Mouse (Mus musculus) CH12.LX (cell line): ENCODE results near the gene Slfn4. TPM values are rescaled to one million over a fixed set of nuclear protein-coding genes. Genes with fewer than 3 reads are reported as not detected.
"Not testable (repeated sequence)": the region's sequence is repeated elsewhere in the genome, so short reads cannot be mapped to it uniquely, and the experiment has no call there.

Source experiments
- DNase-seq: peaks from one replicate; pipeline ENCODE4 v3.0.0-alpha.2; 2013; ENCODE audit errors: extremely low read depth
- H3K27ac ChIP-seq: 2 replicates; pipeline ENCODE4 v1.5.1; 2012; ENCODE audit warnings: low read depth, mild to moderate bottlenecking, control low read depth, moderate library complexity; ENCODE audit not compliant: insufficient read depth
- H3K27me3 ChIP-seq: replicated peaks from 2 replicates; pipeline ENCODE3; 2012; ENCODE audit warnings: inconsistent platforms
- H3K36me3 ChIP-seq, 2 experiments: replicated peaks in 1 of 2; 2 replicates each; pipeline versions ENCODE3 to v1.6.1; 2012; ENCODE audit warnings: inconsistent platforms in 1 of 2, low read length in 1 of 2, mild to moderate bottlenecking in 1 of 2, mixed read lengths in 1 of 2, moderate library complexity in 1 of 2; ENCODE audit not compliant: control insufficient read depth in 1 of 2, insufficient read depth in 1 of 2
- H3K4me1 ChIP-seq, 2 experiments: 2 replicates each; pipeline ENCODE4 v1.6.1; 2012; ENCODE audit warnings: inconsistent platforms in 1 of 2, moderate library complexity in 1 of 2; ENCODE audit not compliant: insufficient read depth in 2 of 2, control insufficient read depth in 1 of 2
- H3K4me2 ChIP-seq: 2 replicates; pipeline ENCODE4 v1.6.1; 2012; ENCODE audit warnings: low read depth, mild to moderate bottlenecking, control low read depth; ENCODE audit not compliant: poor library complexity, insufficient read depth, severe bottlenecking
- H3K4me3 ChIP-seq, 3 experiments: fragments of 150-350 bp in 1 of 3; sonication (generic) in 1 of 3; replicated peaks in 1 of 3; 2 replicates each; pipeline versions ENCODE3 to v1.5.1; 2011 to 2012; ENCODE audit warnings: low read depth in 2 of 3, low read length in 2 of 3, mild to moderate bottlenecking in 2 of 3, moderate library complexity in 2 of 3, control low read depth in 1 of 3, improper control_type of control experiment in 1 of 3, inconsistent platforms in 1 of 3, mixed read lengths in 1 of 3; ENCODE audit not compliant: poor library complexity in 1 of 3
- H3K79me2 ChIP-seq: replicated peaks from 2 replicates; pipeline ENCODE4 v1.6.1; 2012; ENCODE audit warnings: mild to moderate bottlenecking, moderate library complexity; ENCODE audit not compliant: control insufficient read depth, poor library complexity, insufficient read depth, severe bottlenecking; ENCODE audit errors: extremely low read depth
- H3K9ac ChIP-seq: 2 replicates; pipeline ENCODE4 v1.6.1; 2012; ENCODE audit warnings: low read depth, mild to moderate bottlenecking, control low read depth, moderate library complexity; ENCODE audit not compliant: insufficient read depth
- H3K9me3 ChIP-seq: replicated peaks from 2 replicates; pipeline ENCODE3; 2012; ENCODE audit warnings: low read length, inconsistent platforms, mixed read lengths
- BHLHE40 ChIP-seq: IDR thresholded peaks from 2 replicates; pipeline ENCODE4 v1.6.1; 2011; ENCODE audit warnings: mild to moderate bottlenecking, low read depth, low read length, improper control_type of control experiment
- ELF1 ChIP-seq: IDR thresholded peaks from 2 replicates; pipeline ENCODE4 v1.6.1; 2014; ENCODE audit warnings: low read depth, mild to moderate bottlenecking, inconsistent platforms, low read length, improper control_type of control experiment
- POLR2A ChIP-seq: IDR thresholded peaks from 2 replicates; pipeline ENCODE4 v1.6.1; 2011; ENCODE audit warnings: low read depth, mild to moderate bottlenecking, improper control_type of control experiment, low read length
- POLR2AphosphoS2 ChIP-seq: IDR thresholded peaks from 2 replicates; pipeline ENCODE4 v1.6.1; 2011; ENCODE audit warnings: low read depth, low read length, improper control_type of control experiment
- USF1 ChIP-seq: IDR thresholded peaks from 2 replicates; pipeline ENCODE4 v1.6.1; 2014; ENCODE audit warnings: low read depth, mild to moderate bottlenecking, inconsistent platforms, low read length, improper control_type of control experiment
- USF2 ChIP-seq: conservative IDR thresholded peaks from 2 replicates; pipeline ENCODE4 v1.6.1; 2011; ENCODE audit warnings: low read depth, low read length, improper control_type of control experiment
- dilution Hi-C: fragments of 300-500 bp; cut with MboI; formaldehyde crosslinking; loops from 2 replicates; pipeline ENCODE4 v1.14.3; 2020; ENCODE audit warnings: low sequenced_read_pairs; ENCODE audit not compliant: extremely low pct_unique_long_range_greater_than_20kb, extremely low pct_ligation_motif_present
- in situ Hi-C: fragments of 300-500 bp; cut with MboI; formaldehyde crosslinking; loops from 3 replicates; pipeline ENCODE4 v1.14.3; 2019; ENCODE audit warnings: low sequenced_read_pairs, low pct_ligation_motif_present, low pct_unique_long_range_greater_than_20kb, mixed read lengths
- polyA plus RNA-seq: library from polyadenylated mRNA; unstranded; fragments of >175 nt; gene quantifications from 2 replicates; pipeline ENCODE4 v1.2.1, GENCODE M21; 2012; ENCODE audit warnings: low read depth; ENCODE audit not compliant: insufficient read length
- total RNA-seq, 2 experiments: library from RNA; depleted of rRNA; stranded (reverse); fragments of 300-350 nt in 1 of 2; fragments of >200 nt in 1 of 2; gene quantifications; 2 replicates each; pipeline ENCODE4 v1.2.3; 2012 to 2014

Gene Slfn4
- total and polyA plus RNA-seq, 3 experiments: not detected

GRCm38 (mm10) chr11:83237390-83237789 lies 62.4 kb downstream of the Slfn4 start:
- H3K36me3 ChIP-seq: peaks cover 40 to 52% of the 10 kb centered on the region in 2 experiments
- H3K9ac ChIP-seq, H3K27ac ChIP-seq, DNase-seq, H3K9me3 ChIP-seq, H3K27me3 ChIP-seq, H3K4me2 ChIP-seq, in situ Hi-C loops, dilution Hi-C loops, H3K4me3 ChIP-seq: not testable (repeated sequence)
- TF ChIP-seq POLR2A: 0 out of 2 replicates have a peak, but pooled peaks have one; percentile 9
- H3K79me2 ChIP-seq: peaks cover 52% of the 10 kb centered on the region
- H3K4me1 ChIP-seq: peaks cover 10 to 42% of the 10 kb centered on the region in 2 experiments

- dilution Hi-C loops (no loop called here), in situ Hi-C loops (no loop called here)
- peaks cover 46% of the 10 kb centered on the region for H3K79me2 ChIP-seq
- TF ChIP-seq ELF1: no peak
- no peak overlapping the region for H3K4me2 ChIP-seq
- H3K27ac ChIP-seq: no peak overlapping the region
- peaks cover 47 to 62% of the 10 kb centered on the region in 2 experiments for H3K36me3 ChIP-seq
- H3K4me3 ChIP-seq: no peak overlapping the region
- H3K27me3 ChIP-seq: no peaks in the 10 kb centered on the region
- H3K9ac ChIP-seq: no peak overlapping the region
- no peaks in the 10 kb centered on the region for H3K9me3 ChIP-seq
- no peak for DNase-seq
- H3K4me1 ChIP-seq: peaks cover 10 to 42% of the 10 kb centered on the region in 2 experiments
These were observed 63.4 kb downstream of the Slfn4 start for GRCm38 (mm10) chr11:83238389-83238788.

GRCm38 (mm10) chr11:83239811-83240210 lies 64.8 kb downstream of the Slfn4 start:
- Histone ChIP-seq H3K4me3 (no peak overlapping the region), H3K79me2 (peaks cover 40% of the 10 kb centered on the region), H3K27me3 (no peaks in the 10 kb centered on the region), H3K4me2 (no peak overlapping the region), H3K27ac (no peak overlapping the region), H3K4me1 (peaks cover 10 to 39% of the 10 kb centered on the region in 2 experiments), H3K36me3 (peaks cover 55 to 71% of the 10 kb centered on the region in 2 experiments), H3K9ac (no peak overlapping the region), H3K9me3 (no peaks in the 10 kb centered on the region)
- dilution Hi-C loops: no loop called here
- peak; percentile 60 for DNase-seq
- in situ Hi-C loops: no loop called here
- no peak for TF ChIP-seq POLR2AphosphoS2
- TF ChIP-seq USF2: peak; percentile 54; the same call in 1 of the 2 replicates
- peak; percentile 46; the same call in 1 of the 2 replicates for TF ChIP-seq BHLHE40
- TF ChIP-seq USF1: peak; percentile 42

Other genes starting within 250 kb of the Slfn4 start
- gene Slfn5, start 223.8 kb upstream of the Slfn4 start, total RNA-seq (2012; rRNA removed): 0.17 and 0.67 TPM in 2 replicates
- gene Slfn5, start 223.8 kb upstream of the Slfn4 start, total RNA-seq (2014; rRNA removed): 0.04 and 0.07 TPM in 2 replicates
- 0.07 and 0.11 TPM in 2 replicates for gene Slfn5, start 223.8 kb upstream of the Slfn4 start, polyA plus RNA-seq
- 6.7 and 8.5 TPM in 2 replicates for gene Slfn9, start 183.4 kb upstream of the Slfn4 start, total RNA-seq (2012; rRNA removed)
- gene Slfn9, start 183.4 kb upstream of the Slfn4 start, total RNA-seq (2014; rRNA removed): 6.3 and 6.4 TPM in 2 replicates
- 11.5 and 12.4 TPM in 2 replicates for gene Slfn9, start 183.4 kb upstream of the Slfn4 start, polyA plus RNA-seq
- 6.3 and 7.7 TPM in 2 replicates for gene Slfn8, start 154.4 kb upstream of the Slfn4 start, total RNA-seq (2012; rRNA removed)
- gene Slfn8, start 154.4 kb upstream of the Slfn4 start, total RNA-seq (2014; rRNA removed): 3.3 and 3.4 TPM in 2 replicates
- gene Slfn8, start 154.4 kb upstream of the Slfn4 start, polyA plus RNA-seq: 3.5 and 4.1 TPM in 2 replicates
- gene Slfn2, start 110.1 kb upstream of the Slfn4 start, total RNA-seq (2012; rRNA removed): 209 and 215 TPM in 2 replicates
- 211 and 241 TPM in 2 replicates for gene Slfn2, start 110.1 kb upstream of the Slfn4 start, total RNA-seq (2014; rRNA removed)
- 112 TPM in 2 replicates for gene Slfn2, start 110.1 kb upstream of the Slfn4 start, polyA plus RNA-seq
- gene Slfn1, start 58.3 kb upstream of the Slfn4 start, total RNA-seq (2012; rRNA removed): not detected in 2 replicates
- gene Slfn1, start 58.3 kb upstream of the Slfn4 start, total RNA-seq (2014; rRNA removed): not detected in 2 replicates
- not detected in 2 replicates for gene Slfn1, start 58.3 kb upstream of the Slfn4 start, polyA plus RNA-seq
- gene Slfn3, start 16.1 kb downstream of the Slfn4 start, total RNA-seq (2012; rRNA removed): 10.6 and 11.2 TPM in 2 replicates
- gene Slfn3, start 16.1 kb downstream of the Slfn4 start, total RNA-seq (2014; rRNA removed): 19.5 and 21.4 TPM in 2 replicates
- gene Slfn3, start 16.1 kb downstream of the Slfn4 start, polyA plus RNA-seq: 30.4 and 33.1 TPM in 2 replicates
- gene Slfn14, start 111.5 kb downstream of the Slfn4 start, total RNA-seq (2012; rRNA removed): not detected in 2 replicates
- not detected in 2 replicates for gene Slfn14, start 111.5 kb downstream of the Slfn4 start, total RNA-seq (2014; rRNA removed)
- gene Slfn14, start 111.5 kb downstream of the Slfn4 start, polyA plus RNA-seq: not detected in 2 replicates
- gene Ap2b1, start 123.8 kb downstream of the Slfn4 start, total RNA-seq (2012; rRNA removed): 59.1 and 60.1 TPM in 2 replicates
- gene Ap2b1, start 123.8 kb downstream of the Slfn4 start, total RNA-seq (2014; rRNA removed): 57.6 and 58.3 TPM in 2 replicates
- gene Ap2b1, start 123.8 kb downstream of the Slfn4 start, polyA plus RNA-seq: 75.7 and 78.8 TPM in 2 replicates
- 9.5 and 11.4 TPM in 2 replicates for gene Pex12, start 127.4 kb downstream of the Slfn4 start, total RNA-seq (2012; rRNA removed)
- gene Pex12, start 127.4 kb downstream of the Slfn4 start, total RNA-seq (2014; rRNA removed): 6.3 and 8.2 TPM in 2 replicates
- 30.6 and 30.7 TPM in 2 replicates for gene Pex12, start 127.4 kb downstream of the Slfn4 start, polyA plus RNA-seq
- gene Rasl10b, start 234.0 kb downstream of the Slfn4 start, total RNA-seq (2012; rRNA removed): 0.21 and 0.42 TPM in 2 replicates
- not detected in 2 replicates for gene Rasl10b, start 234.0 kb downstream of the Slfn4 start, total RNA-seq (2014; rRNA removed)
- gene Rasl10b, start 234.0 kb downstream of the Slfn4 start, polyA plus RNA-seq: 0.08 TPM in 1 of 2 replicates, not detected in the other